Mouse (Mus musculus) adrenal gland (tissue): ENCODE results near the gene Pde4b.

ENCODE experiments used
- intact Hi-C: fragments of 180-260 bp; cut with DNase I; formaldehyde crosslinking; loops from one replicate; pipeline ENCODE4 v1.15.1; 2025

Gene Pde4b

DNA sequence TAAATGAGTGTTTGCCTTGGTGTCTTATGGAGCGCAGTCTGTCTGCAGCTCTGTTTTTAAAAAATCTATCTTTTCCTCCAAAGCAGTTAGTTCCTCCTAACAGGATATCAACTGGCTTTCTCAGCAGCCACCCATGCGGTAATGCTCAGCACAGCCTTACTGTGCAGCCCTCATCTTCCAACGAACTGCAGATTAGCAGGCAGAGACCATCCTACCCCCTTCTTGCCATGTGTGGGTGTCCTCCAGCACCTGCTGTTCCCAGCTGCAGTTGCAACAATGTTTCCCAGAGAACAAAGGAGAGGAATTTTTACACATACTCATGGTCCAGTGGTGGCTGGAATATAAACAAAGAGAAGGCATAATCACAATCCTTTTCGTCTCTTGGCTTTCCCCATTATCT lies 504.5 kb downstream of the Pde4b start:
- intact Hi-C loops, result no loop called here

DNA sequence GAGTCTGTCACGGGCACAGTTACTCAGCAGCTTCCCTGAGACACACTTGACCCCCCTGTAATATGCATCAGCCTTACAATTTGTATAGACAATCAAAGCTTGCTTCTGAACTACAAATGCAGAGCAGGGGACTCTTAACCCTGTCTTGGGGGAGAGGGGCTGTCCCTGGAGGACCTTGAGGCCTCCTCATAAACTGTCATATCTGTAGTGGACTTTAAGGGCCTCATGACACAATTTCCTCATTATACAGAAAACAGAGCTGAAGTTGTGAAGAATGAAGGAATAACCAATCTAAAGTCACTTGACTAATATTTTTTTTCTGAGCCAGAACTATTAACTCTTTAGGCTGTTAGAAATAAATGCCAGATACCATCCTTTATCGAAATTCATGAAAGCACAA lies 505.2 kb downstream of the Pde4b start:
- intact Hi-C loops, result no loop called here

DNA sequence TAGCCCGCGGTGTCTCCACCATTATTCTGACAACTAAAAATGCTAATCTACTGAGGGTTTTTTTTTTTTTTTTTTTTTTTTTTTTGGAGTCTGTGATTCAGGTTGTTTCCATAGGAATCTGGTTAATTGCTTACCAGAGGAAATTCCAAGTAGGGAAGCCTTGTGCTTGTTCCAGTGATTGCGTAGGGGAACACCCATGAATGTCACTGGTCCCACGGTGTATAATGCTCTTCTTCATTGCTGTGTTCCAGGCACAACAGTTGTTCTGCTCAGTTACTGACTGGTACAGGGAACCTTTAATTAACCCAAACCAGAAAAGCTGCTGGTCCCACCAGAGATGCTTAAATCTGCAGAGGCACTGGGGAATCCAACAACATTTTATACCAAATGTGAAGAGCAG lies 506.3 kb downstream of the Pde4b start:
- intact Hi-C loops, result no loop called here

DNA sequence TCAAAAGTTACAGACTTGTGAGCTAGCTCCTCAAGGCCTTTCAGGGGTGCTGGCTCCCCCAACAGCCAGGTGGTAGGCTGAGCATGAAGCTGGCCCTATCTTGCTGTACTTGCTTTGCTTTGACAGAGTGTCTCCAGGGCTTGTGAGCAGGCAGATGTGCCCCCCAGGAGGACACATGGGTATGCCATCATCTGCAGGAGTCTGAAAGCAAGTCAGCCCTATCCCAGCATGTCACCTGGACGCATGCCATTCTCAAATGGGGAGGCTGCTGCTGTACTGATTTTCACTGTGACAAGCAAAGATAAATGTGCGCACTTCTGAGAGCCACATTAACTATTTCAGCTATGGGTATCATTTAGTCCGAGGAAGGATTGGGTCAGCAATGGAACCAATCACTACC lies 507.2 kb downstream of the Pde4b start:
- intact Hi-C loops, result no loop called here

GRCm38 (mm10) chr4:102603968-102604367 lies 516.6 kb downstream of the Pde4b start:
- intact Hi-C loops, result no loop called here

DNA sequence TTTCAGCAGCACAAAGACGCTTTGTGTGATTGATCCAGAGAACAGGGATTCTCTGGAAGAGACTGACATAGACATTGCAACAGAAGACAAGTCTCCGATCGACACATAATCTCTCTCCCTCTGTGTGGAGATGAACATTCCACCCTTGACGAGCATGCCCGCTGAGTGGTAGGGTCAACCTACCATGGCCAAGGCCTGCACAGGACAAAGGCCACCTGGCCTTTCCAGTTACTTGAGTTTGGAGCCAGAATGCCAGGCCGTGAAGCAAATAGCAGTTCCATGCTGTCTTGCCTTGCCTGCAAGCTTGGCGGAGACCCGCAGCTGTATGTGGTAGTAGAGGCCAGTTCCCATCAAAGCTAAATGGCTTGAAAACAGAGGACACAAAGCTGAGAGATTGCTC lies 517.9 kb downstream of the Pde4b start:
- intact Hi-C loops, result no loop called here

GRCm38 (mm10) chr4:102605722-102606341 lies 518.5 kb downstream of the Pde4b start:
- intact Hi-C loops, result no loop called here

GRCm38 (mm10) chr4:102606825-102607224 lies 519.5 kb downstream of the Pde4b start:
- intact Hi-C loops, result no loop called here

DNA sequence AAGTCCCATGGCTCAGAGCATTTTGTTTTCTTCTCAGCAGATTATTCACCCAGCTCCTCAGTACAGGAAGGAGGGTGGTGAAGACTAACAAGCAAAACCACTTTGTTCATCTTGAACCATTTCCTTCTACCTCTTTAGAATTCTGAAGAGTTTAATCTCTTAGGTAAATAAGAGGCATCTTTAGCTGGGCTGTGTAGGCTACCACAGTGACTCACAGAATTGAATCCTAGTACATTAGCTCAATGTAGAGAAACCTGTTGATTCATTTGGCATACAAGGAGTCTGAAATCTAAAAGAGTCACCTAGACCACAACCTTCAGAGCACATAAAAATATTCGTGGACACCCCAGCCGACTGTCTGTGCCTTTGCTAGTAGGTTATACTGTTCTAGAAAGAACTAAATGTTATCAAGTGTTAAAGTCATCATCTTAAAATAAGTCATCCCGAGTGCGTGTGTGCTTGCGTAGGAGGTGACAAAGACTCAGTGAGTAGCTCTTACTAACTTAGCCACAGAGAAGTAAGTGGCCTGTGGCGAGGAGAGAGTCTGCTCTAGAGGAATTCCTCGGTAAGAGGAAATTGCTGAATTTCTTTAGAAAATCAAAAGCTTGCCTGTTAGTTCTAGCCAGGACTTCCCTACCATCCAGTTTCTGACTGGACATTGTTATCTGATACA lies 520.5 kb downstream of the Pde4b start:
- intact Hi-C loops, result no loop called here

DNA sequence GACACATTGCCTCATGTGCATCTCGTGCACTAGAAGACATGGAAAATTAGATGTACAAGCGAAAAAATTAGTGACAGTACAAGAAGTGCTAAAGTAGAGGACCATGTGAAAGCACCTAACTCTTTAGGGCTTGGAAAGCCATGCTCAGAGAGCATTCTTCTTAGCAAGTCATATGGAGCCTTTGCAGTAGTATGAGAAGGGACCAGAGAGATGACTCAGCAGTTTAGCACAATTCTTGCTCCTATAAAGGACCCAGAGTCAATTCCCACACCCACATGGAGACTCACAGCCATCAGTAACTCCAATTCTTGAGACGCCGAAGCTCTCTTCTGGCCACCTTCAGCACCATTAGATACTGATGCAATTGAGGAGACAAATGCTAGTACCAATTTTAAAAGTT lies 525.3 kb downstream of the Pde4b start:
- intact Hi-C loops, result no loop called here

DNA sequence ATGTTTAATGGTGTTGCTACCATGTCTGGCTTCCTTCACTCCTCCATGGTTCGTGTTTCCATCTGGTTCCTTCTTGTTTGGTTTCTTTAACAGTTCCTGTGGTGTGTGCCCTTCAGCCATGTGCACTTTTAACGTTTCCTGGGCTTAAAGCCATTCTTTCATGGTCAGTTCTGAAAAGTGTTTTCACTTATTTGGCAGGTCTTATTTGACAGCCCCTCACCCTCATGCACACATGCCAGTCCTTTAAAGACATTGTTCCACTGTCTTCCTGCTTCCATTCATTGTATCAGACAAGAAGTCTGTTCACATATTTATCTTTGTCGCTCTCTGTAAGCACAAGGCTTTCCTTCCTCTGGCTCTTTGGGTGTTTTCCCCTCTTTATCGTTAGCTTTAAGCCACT lies 530.4 kb downstream of the Pde4b start:
- intact Hi-C loops, result no loop called here

DNA sequence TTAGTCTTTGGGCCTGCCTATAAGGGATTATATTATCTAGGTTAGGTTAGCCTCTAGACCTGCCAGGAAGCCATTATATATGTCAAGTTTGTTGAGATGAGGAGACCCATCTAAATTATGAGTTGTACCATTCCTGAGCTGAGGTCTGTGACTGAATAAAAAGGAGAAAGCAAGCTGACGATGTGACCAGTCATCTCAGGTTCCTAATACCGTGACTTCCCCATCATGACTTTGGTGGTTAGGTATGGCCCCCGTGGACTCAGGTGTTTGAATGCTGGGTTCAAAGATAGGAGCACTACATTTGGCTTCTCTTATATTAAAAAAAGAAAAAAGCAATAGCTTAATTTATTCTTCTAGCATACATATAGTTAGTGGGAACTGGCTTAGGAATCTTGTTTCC lies 531.3 kb downstream of the Pde4b start:
- intact Hi-C loops, result no loop called here

DNA sequence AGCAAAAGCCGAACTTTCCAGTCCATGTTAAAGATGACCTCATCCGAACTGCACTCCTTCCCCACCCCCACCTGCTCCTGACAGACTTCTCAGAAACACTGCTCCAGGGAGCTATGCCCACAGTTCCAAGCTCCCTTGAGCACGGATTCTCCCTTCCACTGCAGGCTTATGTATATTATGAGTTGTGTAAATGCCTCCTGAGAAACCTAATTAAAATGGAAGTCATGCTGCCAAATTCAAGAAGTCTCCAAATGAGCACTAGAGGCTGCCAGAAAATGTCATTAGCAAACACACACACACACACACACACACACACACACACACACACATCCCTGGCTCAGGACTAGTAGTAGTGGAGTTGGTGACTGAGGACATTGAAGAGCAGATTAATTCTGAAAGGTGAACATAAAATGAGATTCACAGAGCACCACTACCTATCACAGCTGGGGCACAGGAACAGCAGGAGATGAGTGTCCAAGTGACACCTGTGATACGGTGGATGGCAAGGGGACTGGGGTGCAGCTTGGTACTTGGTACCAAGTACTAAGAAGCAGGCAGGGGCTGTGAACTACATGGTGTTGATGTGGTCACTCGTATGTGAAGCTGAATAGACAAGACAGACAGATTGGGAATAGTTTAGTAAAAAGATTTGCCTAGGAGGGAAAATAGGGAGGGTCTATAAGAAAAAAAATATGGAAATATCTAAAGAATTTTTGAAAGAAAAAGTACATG lies 533.0 kb downstream of the Pde4b start:
- intact Hi-C loops, result no loop called here

GRCm38 (mm10) chr4:102621120-102621519 lies 533.8 kb downstream of the Pde4b start:
- intact Hi-C loops, result no loop called here

DNA sequence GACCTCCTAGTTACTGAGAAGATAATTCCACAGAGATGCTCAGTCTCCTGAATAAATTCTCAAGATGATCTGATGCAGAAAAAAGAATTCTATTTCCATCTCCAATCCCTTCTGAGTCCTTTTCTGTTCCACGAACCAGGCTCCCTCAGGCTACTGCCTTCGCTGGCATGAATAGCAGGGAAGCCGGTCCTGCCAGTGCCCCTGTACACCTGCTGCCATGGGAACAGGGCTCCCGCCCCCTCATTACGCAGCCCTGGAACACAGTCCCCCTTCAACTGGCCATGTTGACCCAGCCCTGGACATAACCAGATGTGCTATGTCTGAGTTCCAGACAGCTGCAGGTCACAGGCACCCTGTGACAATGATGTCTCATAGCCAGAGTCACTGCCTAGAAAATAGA lies 535.6 kb downstream of the Pde4b start:
- intact Hi-C loops, result no loop called here

DNA sequence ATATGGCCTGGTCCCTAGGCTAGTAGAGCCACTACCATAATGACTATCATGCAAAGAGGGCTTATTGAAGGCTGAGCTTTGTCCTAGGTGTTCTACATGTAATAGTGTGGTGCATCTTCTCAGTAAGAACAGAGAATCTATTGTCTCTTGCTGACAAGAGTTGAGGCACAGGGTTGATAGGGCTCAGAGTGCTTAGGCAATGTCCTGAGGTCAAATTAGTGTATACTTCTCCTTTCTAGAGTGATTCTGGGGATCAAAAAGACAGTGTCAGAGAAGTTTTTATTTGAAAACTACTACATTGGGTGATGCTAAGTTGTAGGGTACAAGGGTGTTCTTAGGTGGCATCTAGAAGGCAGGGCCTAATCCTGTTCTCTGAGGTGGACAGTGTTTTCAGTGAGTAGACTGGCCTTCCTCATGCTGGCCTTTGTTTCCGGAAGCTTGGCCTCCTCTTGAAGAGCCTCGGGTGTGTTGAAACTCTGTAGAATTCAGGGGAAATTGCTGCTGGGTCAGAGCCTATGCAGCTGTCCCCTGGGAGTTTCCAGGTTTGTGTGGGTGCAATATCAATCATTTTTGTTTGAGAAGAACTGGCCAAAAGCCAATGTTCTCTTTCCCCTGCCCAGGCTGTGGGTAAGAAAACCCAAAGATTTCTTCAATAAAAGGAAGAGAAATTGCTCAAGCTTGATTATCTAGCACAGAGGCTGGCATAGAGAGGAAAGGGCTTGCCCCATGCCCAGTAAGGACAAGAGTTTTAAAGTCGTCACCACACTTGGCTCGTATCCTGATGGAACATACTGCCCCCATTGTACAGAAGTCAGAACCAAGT lies 536.7 kb downstream of the Pde4b start:
- intact Hi-C loops, result no loop called here

- intact Hi-C loops, result no loop called here
These were observed 537.6 kb downstream of the Pde4b start for GRCm38 (mm10) chr4:102624937-102625336.

- intact Hi-C loops, result no loop called here
These were observed 540.5 kb downstream of the Pde4b start for GRCm38 (mm10) chr4:102627799-102628198.

DNA sequence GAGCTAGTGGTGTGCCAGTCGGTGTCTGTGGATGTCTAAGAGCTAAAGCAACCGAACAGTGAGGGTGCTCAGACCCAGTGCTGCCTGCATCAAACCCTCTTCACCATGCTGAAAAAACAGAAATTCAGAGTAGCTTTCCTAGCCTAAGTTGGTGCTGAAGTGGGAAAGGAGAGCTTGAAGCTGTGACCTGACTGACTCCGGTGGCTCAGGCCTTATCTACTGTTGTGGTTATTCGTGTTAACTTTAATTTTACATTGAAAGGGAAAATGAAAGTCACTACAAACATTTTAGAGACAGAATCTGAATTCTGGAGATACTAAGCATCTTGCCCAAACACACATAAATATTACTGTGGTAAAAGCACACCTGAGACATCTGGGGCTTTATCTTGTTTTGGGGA lies 542.3 kb downstream of the Pde4b start:
- intact Hi-C loops, result no loop called here

- intact Hi-C loops, result no loop called here
These were observed 542.9 kb downstream of the Pde4b start for GRCm38 (mm10) chr4:102630261-102630660.

DNA sequence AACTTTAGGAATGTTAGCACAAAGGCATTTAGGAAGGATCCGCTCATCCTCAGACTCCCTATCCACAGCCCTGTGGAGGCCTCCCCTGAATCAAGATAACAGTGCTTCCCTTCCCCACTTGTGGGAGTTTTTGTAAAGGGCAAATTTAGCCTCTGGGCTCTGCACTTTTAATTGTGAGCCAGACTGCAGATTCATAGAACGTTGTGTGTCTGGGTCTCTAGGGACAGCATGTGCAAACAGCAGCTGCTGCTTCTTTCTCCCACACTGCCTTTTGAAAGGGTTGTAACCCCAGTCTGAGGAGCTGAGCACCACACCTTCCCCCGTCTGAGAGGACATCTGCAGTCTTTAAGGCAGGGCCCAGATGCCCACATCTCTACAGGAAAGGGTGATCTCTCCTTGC lies 544.3 kb downstream of the Pde4b start:
- intact Hi-C loops, result no loop called here

DNA sequence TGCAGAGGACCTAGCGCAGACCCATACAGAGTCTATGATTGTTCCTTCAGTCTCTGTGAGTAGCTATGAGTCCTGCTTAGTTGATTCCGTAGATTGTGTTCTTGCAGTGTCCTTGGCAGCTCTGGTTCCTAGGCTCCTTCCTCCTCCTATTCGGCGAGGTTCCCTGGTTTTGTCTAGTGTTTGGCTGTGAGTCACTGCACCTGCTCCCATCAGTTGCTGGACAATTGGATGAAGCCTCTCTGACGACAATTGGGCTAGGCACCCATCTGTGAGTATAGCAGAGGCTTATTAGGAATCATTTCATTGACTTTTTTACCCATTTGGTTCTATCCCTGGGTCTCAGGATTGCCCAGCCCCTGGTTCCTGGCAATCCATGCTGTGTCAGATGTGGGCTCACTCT lies 545.9 kb downstream of the Pde4b start:
- intact Hi-C loops, result no loop called here
